Mouse (Mus musculus) heart, embryonic 10.5 days (tissue): ENCODE measurements at regions not wholly inside any gene's neighbourhood (a gene's known extent, or its start where the extent isn't known, plus 50 kb on each side); places are given as distances from the start of the nearest gene placed in this dataset.
"Not testable (repeated sequence)": the region's sequence is repeated elsewhere in the genome, so short reads cannot be mapped to it uniquely, and the experiment has no call there.

Experiments used
- DNase-seq: peaks from one replicate; pipeline ENCODE4 v3.0.0-alpha.2; 2017; ENCODE audit warnings: low spot score
- H3K27ac ChIP-seq: fragments of 300-500 bp; sonication (generic); 2 replicates; pipeline ENCODE4 v1.5.1; 2016; ENCODE audit warnings: mild to moderate bottlenecking
- H3K27me3 ChIP-seq: fragments of 300-500 bp; sonication (generic); 2 replicates; pipeline ENCODE4 v1.6.1; 2016; ENCODE audit warnings: mild to moderate bottlenecking; ENCODE audit not compliant: poor library complexity, insufficient read depth, severe bottlenecking
- H3K36me3 ChIP-seq: fragments of 300-500 bp; sonication (generic); 2 replicates; pipeline ENCODE4 v1.6.1; 2016; ENCODE audit warnings: mild to moderate bottlenecking, moderate library complexity
- H3K4me1 ChIP-seq: fragments of 300-500 bp; sonication (generic); 2 replicates; pipeline ENCODE4 v1.6.1; 2016; ENCODE audit warnings: mild to moderate bottlenecking
- H3K4me3 ChIP-seq: fragments of 300-500 bp; sonication (generic); 2 replicates; pipeline ENCODE4 v1.5.1; 2016; ENCODE audit warnings: mild to moderate bottlenecking, moderate library complexity
- H3K9me3 ChIP-seq: fragments of 300-500 bp; sonication (generic); 2 replicates; pipeline ENCODE4 v1.6.1; 2016; ENCODE audit warnings: mild to moderate bottlenecking, moderate library complexity
- WGBS: fragments of 180-500 bp; shearing (Covaris S2); methylation state at CpG from one replicate; pipeline ENCODE4 v1.1.7; 2016; 5-methylcytosine and 5-hydroxymethylcytosine counted together

DNA sequence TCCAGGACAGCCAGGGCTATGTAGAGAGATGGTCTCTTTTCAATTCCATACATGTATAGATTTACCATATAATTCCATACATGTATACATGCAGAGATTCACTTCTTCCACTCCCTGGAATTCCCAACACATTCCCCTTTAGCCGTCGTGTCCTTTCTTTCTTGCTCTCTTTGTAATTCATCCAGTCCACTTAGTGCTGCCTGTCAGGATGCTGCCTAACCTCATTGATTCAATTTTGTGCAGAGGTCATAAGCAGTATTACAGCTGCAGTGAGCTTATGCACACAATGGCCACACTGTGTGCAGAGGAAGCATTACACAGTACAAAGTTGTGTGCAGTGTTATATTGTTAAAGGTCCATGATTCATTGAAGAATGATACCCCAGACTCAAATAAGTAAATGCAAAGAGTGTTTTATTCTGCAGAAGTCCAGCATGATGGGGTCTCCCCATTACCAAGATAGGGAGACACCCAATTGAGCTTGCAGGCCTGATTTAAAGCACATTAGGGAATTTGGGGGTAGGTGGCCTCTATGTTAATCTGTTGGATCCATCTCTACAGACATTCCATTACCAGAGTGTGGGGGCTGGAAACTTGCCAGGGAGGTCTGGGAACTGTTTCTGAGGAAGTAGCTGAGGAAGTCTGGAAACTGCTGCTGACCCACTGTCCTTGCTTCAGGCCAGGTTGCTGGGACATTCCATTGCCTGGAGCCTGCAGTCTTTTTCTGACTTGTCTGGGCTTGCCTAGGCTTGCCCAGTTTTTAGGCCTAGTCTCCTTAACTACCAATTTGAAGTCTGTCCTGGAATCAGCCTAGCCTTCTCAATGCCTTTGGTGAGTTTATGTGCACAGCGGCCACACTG is 72.8 kb downstream of the Fam161a start:
- Histone ChIP-seq H3K9me3 (no peaks in the 10 kb centered on the region), H3K4me3 (no peak overlapping the region), H3K36me3 (no peaks in the 10 kb centered on the region), H3K4me1 (no peaks in the 10 kb centered on the region; the same call in 1 of the 2 replicates), H3K27ac (no peak overlapping the region), H3K27me3 (no peaks in the 10 kb centered on the region)
- no peak for DNase-seq
- 82% methylated on average over 3 of the region's 3 CpGs for WGBS

DNA sequence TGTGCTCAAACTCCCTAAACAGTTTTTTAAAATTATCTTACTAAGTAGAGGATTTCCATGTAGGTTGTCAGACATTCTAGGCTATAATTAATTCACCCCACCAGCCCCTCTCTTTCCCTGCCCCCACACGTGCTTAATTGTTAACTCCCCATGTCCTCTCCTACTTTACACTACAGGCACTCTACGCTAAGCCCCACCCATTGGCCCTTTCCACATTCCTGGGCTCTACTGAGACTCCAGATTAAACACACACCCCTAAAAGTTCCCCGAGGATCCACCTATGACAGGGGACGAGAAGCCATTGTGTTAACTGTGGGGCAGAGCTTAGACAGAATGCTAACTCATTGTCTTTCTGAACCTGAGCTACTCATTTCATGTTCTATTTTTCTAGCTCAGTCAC is 74.3 kb downstream of the Fam161a start:
- Histone ChIP-seq H3K4me1 (no peaks in the 10 kb centered on the region; the same call in 1 of the 2 replicates), H3K9me3 (no peaks in the 10 kb centered on the region), H3K27me3 (no peaks in the 10 kb centered on the region), H3K27ac (no peak overlapping the region), H3K36me3 (no peaks in the 10 kb centered on the region), H3K4me3 (no peak overlapping the region)
- WGBS: 55% methylated on average over 4 of the region's 4 CpGs
- no peak for DNase-seq

DNA sequence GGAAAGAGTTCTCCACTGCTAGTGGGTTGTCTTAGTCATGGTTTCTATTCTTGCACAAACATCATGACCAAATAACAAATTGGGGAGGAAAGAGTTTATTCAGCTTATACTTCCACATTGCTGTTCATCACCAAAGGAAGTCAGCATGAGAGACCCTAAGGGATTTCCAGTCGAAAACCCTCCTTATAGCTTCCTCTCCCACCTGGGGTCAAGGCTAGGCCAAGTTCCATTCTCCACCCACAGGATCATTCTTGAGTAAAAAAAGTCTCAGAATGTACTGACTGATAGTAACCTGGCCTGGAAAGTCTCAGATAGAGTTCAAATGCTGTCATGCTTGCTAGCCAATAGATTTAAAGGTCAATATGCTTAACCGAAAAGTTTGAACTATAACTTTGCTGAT is 76.5 kb downstream of the Fam161a start:
- 78% methylated on average over 2 of the region's 2 CpGs for WGBS
- not testable (repeated sequence) for H3K27ac ChIP-seq, H3K4me1 ChIP-seq, H3K4me3 ChIP-seq, H3K9me3 ChIP-seq, H3K36me3 ChIP-seq, H3K27me3 ChIP-seq, DNase-seq

DNA sequence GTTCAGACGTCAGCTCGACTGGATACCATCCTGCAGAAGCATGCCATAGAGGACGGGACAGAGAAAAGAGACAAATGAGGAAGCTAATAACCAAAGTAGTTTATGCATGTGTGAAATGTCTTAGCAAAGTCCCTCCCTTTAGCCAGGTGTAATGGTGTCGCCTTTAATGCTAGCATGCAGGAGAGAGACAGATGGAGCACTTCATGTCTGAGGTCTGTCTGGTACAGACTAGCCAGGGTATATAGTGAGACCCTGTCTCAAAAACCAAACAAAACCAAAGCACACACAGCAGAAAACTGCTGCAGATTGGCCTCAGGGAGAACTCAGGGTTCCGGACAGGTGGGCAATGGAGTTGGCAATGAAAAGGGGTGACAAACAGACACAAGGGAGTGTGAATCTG is 88.0 kb downstream of the Fam161a start:
- no peaks in the 10 kb centered on the region for H3K4me1 ChIP-seq
- 80% methylated on average over 5 of the region's 5 CpGs for WGBS
- H3K27me3 ChIP-seq: no peaks in the 10 kb centered on the region
- no peaks in the 10 kb centered on the region for H3K36me3 ChIP-seq
- H3K9me3 ChIP-seq: 0 out of 2 replicates have a peak, but pooled peaks cover 3% of the 10 kb centered on the region
- no peak overlapping the region for H3K27ac ChIP-seq
- no peak for DNase-seq
- no peak overlapping the region for H3K4me3 ChIP-seq

DNA sequence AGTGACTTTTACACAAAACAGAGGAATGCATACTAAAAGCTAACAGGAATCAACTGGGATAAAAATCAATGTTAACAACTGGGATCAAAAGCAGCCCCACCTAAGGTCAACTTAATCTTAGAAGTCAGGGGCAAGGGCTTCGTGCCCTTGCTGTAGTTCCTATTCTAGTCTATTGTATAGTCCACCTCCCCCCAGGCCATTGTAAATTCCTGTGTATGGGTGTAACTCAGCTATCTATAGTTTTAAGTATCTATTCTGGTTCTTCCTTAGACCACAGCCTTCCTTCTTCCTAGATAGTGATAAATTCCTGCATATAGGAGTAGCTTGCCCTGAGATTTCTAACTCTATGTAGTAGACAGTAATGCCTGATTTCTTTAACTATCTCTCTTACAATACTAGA is 88.4 kb downstream of the Fam161a start:
- H3K4me3 ChIP-seq, H3K4me1 ChIP-seq, DNase-seq, H3K9me3 ChIP-seq, H3K36me3 ChIP-seq, H3K27me3 ChIP-seq, H3K27ac ChIP-seq: not testable (repeated sequence)
- 25% methylated on average over 1 of the region's 1 CpGs for WGBS

DNA sequence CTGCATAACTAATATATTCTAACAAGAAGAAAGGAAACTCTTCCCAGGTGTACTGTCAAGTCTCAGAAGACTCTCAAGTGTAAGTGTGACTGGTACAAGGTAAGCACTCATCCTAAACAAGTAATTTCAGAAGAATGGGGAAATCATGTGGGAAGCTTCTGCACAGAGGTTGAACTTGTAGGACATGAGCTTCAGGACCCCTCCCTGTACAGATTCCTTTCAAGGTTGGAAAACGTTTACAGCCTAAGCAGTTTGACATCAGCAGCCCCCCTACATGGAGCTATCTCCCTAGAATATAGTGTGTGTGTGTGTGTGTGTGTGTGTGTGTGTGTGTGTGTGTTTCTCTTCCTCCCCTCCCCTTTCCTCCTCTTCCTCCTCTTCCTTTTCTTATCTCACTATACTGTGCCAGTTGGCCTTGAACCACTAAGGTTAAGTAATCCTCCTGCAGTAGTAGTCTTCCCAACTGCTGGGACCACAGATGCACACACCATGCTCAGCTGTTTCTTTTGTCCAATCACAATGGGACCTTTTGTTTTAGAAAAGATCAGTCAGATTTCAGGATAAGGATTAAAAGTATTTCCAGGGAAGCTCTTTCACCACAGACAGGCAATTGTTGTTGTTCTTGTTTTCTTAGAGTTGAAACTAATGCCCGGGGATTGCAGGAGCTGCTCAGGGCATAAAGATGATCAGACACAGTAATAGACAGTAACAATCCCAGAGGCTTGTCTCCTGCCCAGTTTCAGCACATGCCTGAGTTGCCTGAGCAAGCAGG is 89.3 kb downstream of the Fam161a start:
- Histone ChIP-seq H3K36me3 (no peaks in the 10 kb centered on the region), H3K9me3 (0 out of 2 replicates have a peak, but pooled peaks cover 3% of the 10 kb centered on the region), H3K4me1 (no peaks in the 10 kb centered on the region), H3K27ac (no peak overlapping the region), H3K4me3 (no peak overlapping the region), H3K27me3 (no peaks in the 10 kb centered on the region)
- no peak for DNase-seq
- WGBS: 56% methylated on average over 2 of the region's 2 CpGs

DNA sequence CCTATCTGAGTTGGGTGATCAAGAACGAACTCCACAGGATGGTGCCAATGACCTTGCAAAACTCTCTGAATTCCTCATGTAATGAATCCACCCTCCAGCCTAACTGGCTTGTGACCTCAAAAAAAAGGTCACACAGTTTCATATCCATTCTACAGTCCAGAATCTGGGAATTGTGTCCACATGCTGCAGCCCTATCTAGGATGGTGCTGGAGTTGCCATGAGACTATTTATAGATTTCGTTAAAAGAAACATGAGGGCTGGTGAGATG is 89.8 kb downstream of the Fam161a start:
- 67% methylated on average over 2 of the region's 2 CpGs for WGBS
- H3K9me3 ChIP-seq: 0 out of 2 replicates have a peak, but pooled peaks cover 3% of the 10 kb centered on the region
- H3K4me1 ChIP-seq: no peaks in the 10 kb centered on the region
- H3K36me3 ChIP-seq: no peaks in the 10 kb centered on the region
- H3K27ac ChIP-seq: no peak overlapping the region
- DNase-seq: no peak
- H3K27me3 ChIP-seq: no peaks in the 10 kb centered on the region
- H3K4me3 ChIP-seq: no peak overlapping the region

DNA sequence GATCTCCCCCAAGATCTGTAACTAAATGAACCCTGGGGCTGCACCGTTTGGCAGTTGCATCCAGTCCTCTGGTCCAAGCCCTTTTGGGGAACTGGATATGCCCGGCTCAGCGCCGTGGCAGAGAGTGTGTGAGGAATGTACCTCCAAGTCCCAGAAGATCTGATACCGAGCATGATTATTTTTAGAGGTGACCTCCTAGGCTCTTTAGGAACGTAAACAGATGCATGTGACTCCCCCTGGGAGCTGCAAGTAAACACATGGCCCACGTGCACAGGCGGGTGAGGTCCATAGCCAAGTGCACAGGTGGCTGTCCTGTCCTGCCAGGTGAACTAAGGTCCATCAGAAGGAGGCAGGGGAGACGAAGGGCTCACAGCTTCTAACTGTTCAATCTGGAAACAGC is 107.3 kb downstream of the Fam161a start:
- WGBS: 65% methylated on average over 9 of the region's 9 CpGs
- Histone ChIP-seq H3K27me3 (no peaks in the 10 kb centered on the region), H3K4me3 (no peak overlapping the region), H3K4me1 (no peaks in the 10 kb centered on the region), H3K27ac (no peak overlapping the region), H3K9me3 (peaks cover 6% of the 10 kb centered on the region), H3K36me3 (no peaks in the 10 kb centered on the region)
- DNase-seq: no peak

DNA sequence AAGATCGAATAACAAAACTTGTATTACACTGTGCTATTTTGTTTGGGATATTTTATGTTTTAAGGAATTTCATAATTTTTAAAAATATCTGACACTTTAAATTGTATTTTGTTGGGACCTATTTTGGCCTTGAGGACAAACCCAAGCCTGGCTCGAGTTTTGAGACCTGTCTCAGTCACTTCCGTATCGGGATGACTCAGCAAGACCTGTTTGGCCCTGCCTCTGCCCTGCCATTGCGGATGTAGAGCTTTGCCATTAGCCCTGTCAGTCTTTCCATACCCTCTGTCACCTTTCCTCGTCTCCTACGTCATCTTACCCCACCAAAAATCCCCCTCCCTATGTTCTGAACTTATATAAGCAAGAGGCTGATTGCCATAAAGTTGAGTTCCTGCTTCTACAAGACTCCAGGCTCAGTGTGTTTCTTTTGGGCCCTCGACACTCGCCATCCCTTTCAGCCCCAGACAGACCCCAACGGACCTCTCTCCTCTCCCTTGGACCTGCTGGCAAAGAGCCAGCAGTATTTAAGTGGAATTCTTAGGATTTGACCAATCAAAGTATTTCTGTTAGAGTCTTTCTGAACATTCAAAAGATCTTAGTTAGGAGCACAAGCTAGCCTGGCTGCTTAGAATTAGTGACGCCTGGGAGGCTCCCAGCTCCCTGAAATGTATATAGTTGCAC is 113.3 kb downstream of the Fam161a start:
- Histone ChIP-seq H3K4me3 (no peak overlapping the region), H3K36me3 (no peaks in the 10 kb centered on the region), H3K27ac (no peak overlapping the region), H3K4me1 (no peaks in the 10 kb centered on the region), H3K27me3 (no peaks in the 10 kb centered on the region), H3K9me3 (no peaks in the 10 kb centered on the region)
- DNase-seq: no peak
- 86% methylated on average over 11 of the region's 11 CpGs for WGBS

DNA sequence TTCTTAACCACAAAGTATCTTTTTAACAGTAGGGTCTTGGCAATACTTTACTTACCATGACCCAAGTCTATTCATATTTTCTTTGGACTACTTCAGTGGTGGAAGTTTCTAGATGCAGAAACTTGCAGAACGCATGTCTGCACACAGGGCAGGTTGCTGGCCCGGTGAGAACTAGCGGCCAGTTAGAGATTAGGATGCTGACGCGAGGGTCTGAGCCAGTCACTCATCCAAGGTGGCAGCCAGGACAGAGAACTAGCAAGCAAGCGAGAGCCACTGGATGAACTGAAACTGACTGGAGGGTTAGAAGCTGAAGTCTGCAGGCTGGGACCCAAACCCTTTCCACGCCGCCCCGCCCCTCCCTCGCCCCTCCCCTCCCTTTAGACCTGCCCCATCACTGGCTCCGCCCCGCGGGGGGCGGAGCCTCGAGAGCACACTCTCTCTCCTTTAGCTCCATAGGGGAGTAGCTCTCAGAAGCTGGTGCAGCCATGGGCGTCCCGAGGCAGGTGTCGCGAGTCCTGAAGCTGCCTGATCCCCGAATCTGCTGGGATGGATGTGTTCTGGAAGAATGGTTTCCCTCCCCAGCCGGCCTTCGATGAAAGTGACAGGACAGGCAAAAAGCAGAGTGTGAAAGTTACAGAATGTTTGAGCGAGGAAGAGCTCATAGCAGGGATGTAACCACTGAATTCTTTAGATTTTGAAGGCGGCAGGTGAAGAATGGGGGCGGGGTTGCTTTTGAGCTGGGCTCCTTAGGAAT is 117.0 kb downstream of the Fam161a start:
- 4% methylated on average over 25 of the region's 25 CpGs for WGBS
- H3K36me3 ChIP-seq: no peaks in the 10 kb centered on the region
- H3K4me3 ChIP-seq: peak overlapping the region; percentile 56
- no peaks in the 10 kb centered on the region for H3K27me3 ChIP-seq
- DNase-seq: peak; percentile 85
- no peaks in the 10 kb centered on the region for H3K9me3 ChIP-seq
- no peaks in the 10 kb centered on the region for H3K4me1 ChIP-seq
- H3K27ac ChIP-seq: no peak overlapping the region

DNA sequence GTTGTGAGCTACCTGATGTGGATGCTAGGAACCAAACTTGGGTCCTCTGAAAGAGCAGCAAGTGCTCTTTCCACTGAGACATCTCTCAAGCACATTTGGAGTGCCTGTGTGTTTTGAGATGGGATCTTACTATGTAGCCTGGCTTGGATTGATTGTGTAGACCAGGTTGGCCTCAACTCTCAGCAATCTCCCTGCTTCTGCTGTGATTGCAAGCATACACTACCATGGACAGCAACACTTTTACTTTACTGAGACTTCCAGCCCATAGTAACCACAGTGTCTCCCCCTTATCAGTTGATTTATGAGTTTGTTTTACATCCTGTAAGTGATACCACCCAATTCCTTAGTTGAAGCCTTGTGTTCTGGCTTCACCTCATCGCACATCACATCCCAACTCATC is 123.8 kb downstream of the Fam161a start:
- 28% methylated on average over 1 of the region's 1 CpGs for WGBS
- no peaks in the 10 kb centered on the region for H3K27me3 ChIP-seq
- no peak overlapping the region for H3K27ac ChIP-seq
- no peaks in the 10 kb centered on the region for H3K4me1 ChIP-seq
- H3K9me3 ChIP-seq: no peaks in the 10 kb centered on the region
- no peaks in the 10 kb centered on the region for H3K36me3 ChIP-seq
- no peak overlapping the region for H3K4me3 ChIP-seq
- DNase-seq: no peak

DNA sequence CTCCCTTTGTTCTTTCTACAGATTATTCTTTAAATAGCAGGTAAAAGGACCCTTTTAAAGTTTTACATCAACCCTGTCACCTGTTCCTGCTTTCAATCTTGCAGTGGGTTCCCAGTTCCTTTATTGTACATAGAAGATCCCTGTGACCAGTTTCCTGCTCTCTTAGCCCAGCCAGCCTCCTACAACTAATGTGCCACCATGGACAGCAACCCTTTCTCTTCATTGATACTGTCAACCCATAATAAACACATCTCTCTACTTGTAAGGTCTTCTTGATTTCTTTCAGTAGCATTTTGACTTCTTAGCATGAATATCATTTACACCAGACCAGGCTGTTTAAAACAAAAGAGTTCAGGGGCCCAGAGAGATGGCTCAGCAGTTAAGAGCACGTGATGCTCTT is 124.2 kb upstream of the Xpo1 start:
- no peak overlapping the region for H3K4me3 ChIP-seq
- H3K27me3 ChIP-seq: no peaks in the 10 kb centered on the region
- 65% methylated on average over 1 of the region's 1 CpGs for WGBS
- no peak overlapping the region for H3K27ac ChIP-seq
- DNase-seq: no peak
- H3K9me3 ChIP-seq: no peaks in the 10 kb centered on the region
- no peaks in the 10 kb centered on the region for H3K36me3 ChIP-seq
- H3K4me1 ChIP-seq: no peaks in the 10 kb centered on the region
